Mouse (Mus musculus) granulocyte monocyte progenitor cell, adult 5-6 weeks (primary cell): ENCODE data around the gene Tubb5. TPM values are rescaled to one million over a fixed set of nuclear protein-coding genes. Genes with fewer than 3 reads are reported as not detected.

Experiments
- ATAC-seq: replicated peaks from 2 replicates; pipeline ENCODE4 v1.8.0; 2016; ENCODE audit warnings: mild to moderate bottlenecking, moderate TSS enrichment, inconsistent platforms; ENCODE audit not compliant: poor library complexity, severe bottlenecking
- total RNA-seq, 2 experiments: library from RNA; stranded (forward) in 1 of 2; stranded (reverse) in 1 of 2; fragments of 200-712, 200-1000 nt in 1 of 2; fragments of >200 nt in 1 of 2; fragmentation: Nextera tagmentation in 1 of 2; gene quantifications; 2 replicates each; pipeline ENCODE4 v1.2.3; 2014 to 2017

Gene Tubb5
- total RNA-seq, 2 experiments from 2014 or later: 699 to 1,022 TPM

GRCm38 (mm10) chr17:35808073-35808472 lies 30.0 kb downstream of the Tubb5 start:
- peak; percentile 76 for ATAC-seq

GRCm38 (mm10) chr17:35803858-35804399 lies 34.2 kb downstream of the Tubb5 start:
- no peak for ATAC-seq

DNA sequence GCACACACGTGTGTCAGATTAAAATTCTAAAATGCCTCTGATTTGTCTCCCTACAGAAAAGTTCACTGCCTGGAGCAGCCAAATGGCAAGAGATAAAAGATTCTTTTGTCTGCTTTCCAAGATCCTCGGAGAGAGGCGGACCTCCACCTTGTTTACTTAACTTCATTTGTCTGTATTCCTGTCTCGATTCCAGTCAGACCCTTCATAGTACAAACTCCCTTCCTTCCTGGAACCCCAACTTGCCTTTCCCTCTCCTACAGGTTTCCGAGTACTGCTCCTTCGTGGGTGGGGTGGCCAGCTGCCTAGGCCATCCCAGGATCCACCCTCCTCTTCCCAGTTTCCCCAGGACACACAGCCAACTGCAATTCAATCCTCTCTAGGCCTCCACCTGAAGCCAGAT lies 35.1 kb downstream of the Tubb5 start:
- no peak for ATAC-seq

DNA sequence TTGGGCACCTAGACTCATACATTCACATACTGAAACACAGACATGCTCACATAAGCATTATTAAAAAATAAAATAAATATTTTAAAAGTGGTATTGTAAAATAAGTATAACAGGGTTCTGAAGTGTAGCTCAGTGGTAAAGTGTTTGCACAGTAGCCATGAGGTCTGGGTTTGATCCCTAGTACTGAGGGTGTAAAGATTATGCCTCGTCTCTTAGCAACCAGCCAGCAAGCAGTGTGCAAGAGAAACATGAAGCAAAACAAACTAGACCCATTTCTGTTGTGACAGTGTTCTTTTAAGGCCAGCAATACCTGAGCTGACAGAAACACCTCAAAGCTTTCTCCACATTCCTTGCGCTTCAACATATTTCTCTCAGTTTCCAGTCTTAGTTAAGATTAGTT lies 37.2 kb downstream of the Tubb5 start:
- ATAC-seq: no peak

DNA sequence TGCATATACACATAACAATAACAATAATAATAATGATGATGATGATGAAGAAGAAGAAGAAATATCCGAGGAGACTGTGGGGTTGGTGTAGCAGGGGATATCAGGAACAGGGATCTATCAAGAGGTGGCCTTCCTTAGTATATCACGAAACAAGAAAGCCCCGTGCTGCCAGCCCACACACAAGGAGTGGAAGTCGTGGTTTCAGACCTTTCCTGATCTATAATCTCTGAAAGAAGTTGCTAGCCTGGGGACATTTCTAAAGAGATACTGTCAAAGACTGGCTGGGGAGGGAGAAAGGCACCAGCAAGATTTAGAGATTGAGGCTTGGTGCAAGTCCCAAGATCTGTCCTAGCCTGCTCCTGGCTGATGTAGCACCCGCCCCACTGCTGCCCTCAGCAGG lies 41.3 kb downstream of the Tubb5 start:
- ATAC-seq: no peak

GRCm38 (mm10) chr17:35795656-35796055 lies 42.5 kb downstream of the Tubb5 start:
- no peak for ATAC-seq

DNA sequence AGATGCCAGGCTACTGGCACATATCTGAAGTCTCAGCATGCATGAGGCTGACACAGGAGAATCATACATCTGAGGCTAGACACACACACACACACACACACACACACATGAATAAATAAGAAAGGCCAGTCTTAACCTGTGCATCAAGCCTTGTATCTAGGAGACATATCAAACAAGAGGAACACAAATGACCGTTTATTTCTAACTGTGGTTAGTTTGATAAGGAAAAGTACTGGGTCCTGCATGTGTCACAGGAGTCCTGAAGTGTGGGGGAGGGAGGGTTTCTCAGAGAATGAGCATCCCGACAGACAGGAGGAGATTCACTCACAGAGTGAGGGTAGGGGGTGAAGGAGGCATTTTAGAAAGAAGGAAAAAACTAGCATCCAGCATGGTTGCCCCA lies 43.0 kb downstream of the Tubb5 start:
- ATAC-seq: peak; percentile 21; the same call in 1 of the 2 replicates

DNA sequence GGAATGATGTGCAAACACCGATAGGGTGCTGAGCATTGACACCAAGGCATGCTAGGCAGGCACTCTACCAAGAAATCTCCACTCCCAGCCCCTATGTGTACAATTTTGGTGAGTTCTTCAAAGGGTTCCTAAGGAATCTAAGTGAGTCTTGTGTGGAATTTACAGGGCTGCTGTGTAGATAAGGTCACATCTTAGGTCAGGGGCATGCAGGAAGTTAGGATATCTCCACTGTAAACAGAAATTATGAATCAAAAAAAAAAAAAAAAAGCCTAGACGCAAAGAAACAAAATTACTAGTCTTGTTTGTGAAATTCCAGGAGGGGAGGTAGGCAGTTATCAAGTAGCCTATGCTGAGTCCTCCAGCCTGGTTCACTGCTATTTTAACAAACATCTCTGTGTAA lies 45.3 kb downstream of the Tubb5 start:
- ATAC-seq: no peak

DNA sequence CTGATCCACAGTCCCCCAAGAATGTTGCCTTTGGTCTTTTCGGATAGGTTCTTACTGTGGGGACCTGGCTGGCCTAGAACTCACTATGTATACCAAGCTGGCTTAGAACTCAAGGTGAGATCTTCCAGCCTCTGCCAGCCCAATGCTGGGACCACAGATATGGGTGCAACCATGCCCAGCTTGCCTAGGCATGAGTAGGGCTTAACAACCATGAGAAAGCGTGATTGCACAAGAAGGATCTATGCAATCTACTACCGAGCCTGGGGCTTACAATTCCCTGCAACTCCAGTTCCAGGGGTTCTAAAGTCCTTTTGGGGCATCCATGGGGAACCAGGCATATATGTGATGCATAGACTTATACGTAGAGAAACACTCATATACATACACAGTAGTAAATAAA lies 47.2 kb downstream of the Tubb5 start:
- ATAC-seq: peak; percentile 52

- ATAC-seq: peak; percentile 79
Measured at GRCm38 (mm10) chr17:35788025-35788424, 50.1 kb downstream of the Tubb5 start.

GRCm38 (mm10) chr17:35787493-35787892 lies 50.6 kb downstream of the Tubb5 start:
- no peak for ATAC-seq

DNA sequence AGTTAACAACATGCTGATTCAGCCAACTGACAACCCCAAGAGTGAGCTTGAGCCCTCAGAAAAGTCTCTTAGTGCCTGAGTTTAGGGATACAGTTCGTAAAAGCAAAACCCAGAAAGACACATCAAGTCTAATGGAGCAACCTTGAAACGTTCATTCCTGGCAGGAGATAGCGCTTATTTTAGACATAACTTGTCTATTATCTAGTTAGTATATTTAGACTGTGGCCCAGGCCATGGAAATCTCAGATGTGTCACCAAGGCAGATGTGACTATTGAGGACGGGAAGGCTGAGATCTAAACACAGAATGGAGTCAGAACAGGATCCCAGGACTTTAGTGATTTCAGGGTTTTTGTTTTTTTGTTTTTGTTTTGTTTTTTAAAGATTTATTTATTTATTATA lies 53.0 kb downstream of the Tubb5 start:
- ATAC-seq: no peak

GRCm38 (mm10) chr17:35783944-35784343 lies 54.2 kb downstream of the Tubb5 start:
- peak; percentile 26 for ATAC-seq

Other genes starting within 250 kb of the Tubb5 start
- gene Sfta2, start 236.8 kb downstream of the Tubb5 start, total RNA-seq (2014; fragmentation: Nextera tagmentation): not detected in 2 replicates
- gene Sfta2, start 236.8 kb downstream of the Tubb5 start, total RNA-seq (2017): not detected in 2 replicates
- gene Gm9573, start 211.7 kb downstream of the Tubb5 start, total RNA-seq (2014; fragmentation: Nextera tagmentation): not detected in 2 replicates
- not detected in 2 replicates for gene Gm9573, start 211.7 kb downstream of the Tubb5 start, total RNA-seq (2017)
- gene Mucl3, start 194.6 kb downstream of the Tubb5 start, total RNA-seq (2014; fragmentation: Nextera tagmentation): not detected in 2 replicates
- not detected in 2 replicates for gene Mucl3, start 194.6 kb downstream of the Tubb5 start, total RNA-seq (2017)
- gene Vars2, start 170.7 kb downstream of the Tubb5 start, total RNA-seq (2014; fragmentation: Nextera tagmentation): 7.3 and 30.1 TPM in 2 replicates
- gene Vars2, start 170.7 kb downstream of the Tubb5 start, total RNA-seq (2017): 7.8 and 16.2 TPM in 2 replicates
- gene Gtf2h4, start 164.6 kb downstream of the Tubb5 start, total RNA-seq (2014; fragmentation: Nextera tagmentation): 20.3 and 41.9 TPM in 2 replicates
- gene Gtf2h4, start 164.6 kb downstream of the Tubb5 start, total RNA-seq (2017): 32.6 and 40.4 TPM in 2 replicates
- not detected in 2 replicates for gene Ddr1, start 133.7 kb downstream of the Tubb5 start, total RNA-seq (2014; fragmentation: Nextera tagmentation)
- not detected in 2 replicates for gene Ddr1, start 133.7 kb downstream of the Tubb5 start, total RNA-seq (2017)
- gene Ier3, start 16.6 kb downstream of the Tubb5 start, total RNA-seq (2014; fragmentation: Nextera tagmentation): 4.6 and 18.1 TPM in 2 replicates
- gene Ier3, start 16.6 kb downstream of the Tubb5 start, total RNA-seq (2017): 44.3 and 53.7 TPM in 2 replicates
- 66.8 and 109 TPM in 2 replicates for gene Flot1, start 15.1 kb downstream of the Tubb5 start, total RNA-seq (2014; fragmentation: Nextera tagmentation)
- gene Flot1, start 15.1 kb downstream of the Tubb5 start, total RNA-seq (2017): 58.3 and 63.6 TPM in 2 replicates
- 103 and 159 TPM in 2 replicates for gene Mdc1, start 3.2 kb upstream of the Tubb5 start, total RNA-seq (2014; fragmentation: Nextera tagmentation)
- gene Mdc1, start 3.2 kb upstream of the Tubb5 start, total RNA-seq (2017): 23.7 and 28.6 TPM in 2 replicates
- gene Nrm, start 23.0 kb upstream of the Tubb5 start, total RNA-seq (2014; fragmentation: Nextera tagmentation): 66.8 and 88.9 TPM in 2 replicates
- 41.5 and 46.0 TPM in 2 replicates for gene Nrm, start 23.0 kb upstream of the Tubb5 start, total RNA-seq (2017)
- gene Ppp1r18, start 27.3 kb upstream of the Tubb5 start, total RNA-seq (2014; fragmentation: Nextera tagmentation): 56.9 and 60.9 TPM in 2 replicates
- 15.0 and 17.4 TPM in 2 replicates for gene Ppp1r18, start 27.3 kb upstream of the Tubb5 start, total RNA-seq (2017)
- 79.2 and 111 TPM in 2 replicates for gene Dhx16, start 41.5 kb upstream of the Tubb5 start, total RNA-seq (2014; fragmentation: Nextera tagmentation)
- gene Dhx16, start 41.5 kb upstream of the Tubb5 start, total RNA-seq (2017): 44.3 and 57.8 TPM in 2 replicates
- 97.8 and 112 TPM in 2 replicates for gene 2310061I04Rik, start 59.1 kb upstream of the Tubb5 start, total RNA-seq (2014; fragmentation: Nextera tagmentation)
- gene 2310061I04Rik, start 59.1 kb upstream of the Tubb5 start, total RNA-seq (2017): 6.2 and 8.4 TPM in 2 replicates
- 17.8 and 25.6 TPM in 2 replicates for gene Atat1, start 71.8 kb upstream of the Tubb5 start, total RNA-seq (2014; fragmentation: Nextera tagmentation)
- 5.4 and 8.0 TPM in 2 replicates for gene Atat1, start 71.8 kb upstream of the Tubb5 start, total RNA-seq (2017)
- gene Mrps18b, start 78.1 kb upstream of the Tubb5 start, total RNA-seq (2014; fragmentation: Nextera tagmentation): 100 and 151 TPM in 2 replicates
- 62.6 and 72.8 TPM in 2 replicates for gene Mrps18b, start 78.1 kb upstream of the Tubb5 start, total RNA-seq (2017)
- gene Ppp1r10, start 78.1 kb upstream of the Tubb5 start, total RNA-seq (2014; fragmentation: Nextera tagmentation): 78.2 and 83.9 TPM in 2 replicates
- 79.2 and 87.5 TPM in 2 replicates for gene Ppp1r10, start 78.1 kb upstream of the Tubb5 start, total RNA-seq (2017)
- 74.4 and 92.3 TPM in 2 replicates for gene Abcf1, start 131.5 kb upstream of the Tubb5 start, total RNA-seq (2014; fragmentation: Nextera tagmentation)
- gene Abcf1, start 131.5 kb upstream of the Tubb5 start, total RNA-seq (2017): 165 and 231 TPM in 2 replicates
- 21.5 and 21.7 TPM in 2 replicates for gene Gnl1, start 141.5 kb upstream of the Tubb5 start, total RNA-seq (2014; fragmentation: Nextera tagmentation)
- 18.3 and 20.9 TPM in 2 replicates for gene Gnl1, start 141.5 kb upstream of the Tubb5 start, total RNA-seq (2017)
- gene Prr3, start 141.9 kb upstream of the Tubb5 start, total RNA-seq (2014; fragmentation: Nextera tagmentation): 38.2 and 59.1 TPM in 2 replicates
- gene Prr3, start 141.9 kb upstream of the Tubb5 start, total RNA-seq (2017): 15.0 and 16.4 TPM in 2 replicates
- gene H2-T24, start 182.3 kb upstream of the Tubb5 start, total RNA-seq (2014; fragmentation: Nextera tagmentation): 2.1 and 4.6 TPM in 2 replicates
- gene H2-T24, start 182.3 kb upstream of the Tubb5 start, total RNA-seq (2017): 7.8 and 8.8 TPM in 2 replicates
- 49.1 and 55.7 TPM in 2 replicates for gene H2-T23, start 194.5 kb upstream of the Tubb5 start, total RNA-seq (2014; fragmentation: Nextera tagmentation)
- gene H2-T23, start 194.5 kb upstream of the Tubb5 start, total RNA-seq (2017): 48.6 and 62.5 TPM in 2 replicates
- gene H2-T22, start 204.4 kb upstream of the Tubb5 start, total RNA-seq (2014; fragmentation: Nextera tagmentation): 34.5 and 35.7 TPM in 2 replicates
- gene H2-T22, start 204.4 kb upstream of the Tubb5 start, total RNA-seq (2017): 39.2 and 39.4 TPM in 2 replicates
- gene Gm6034, start 204.7 kb upstream of the Tubb5 start, total RNA-seq (2014; fragmentation: Nextera tagmentation): not detected in 2 replicates
- gene Gm6034, start 204.7 kb upstream of the Tubb5 start, total RNA-seq (2017): not detected in 2 replicates
- not detected in 2 replicates for gene Gm11127, start 220.1 kb upstream of the Tubb5 start, total RNA-seq (2014; fragmentation: Nextera tagmentation)
- gene Gm11127, start 220.1 kb upstream of the Tubb5 start, total RNA-seq (2017): not detected in 2 replicates